Mouse (Mus musculus) forebrain, postnatal 0 days (tissue): ENCODE results near the gene Snapc1. TPM values are rescaled to one million over a fixed set of nuclear protein-coding genes. Genes with fewer than 3 reads are reported as not detected.

Experiments
- ATAC-seq: fragments of 200-750 bp; cut with Nextera tagmentation; 2 replicates; pipeline ENCODE4 v1.8.0; 2017; ENCODE audit warnings: mild to moderate bottlenecking, moderate library complexity
- DNase-seq: peaks from one replicate; pipeline ENCODE4 v3.0.0-alpha.2; 2015
- H3K27ac ChIP-seq: fragments of 300-500 bp; sonication (generic); 2 replicates; pipeline ENCODE4 v1.5.1; 2014; ENCODE audit warnings: low read depth, mild to moderate bottlenecking, antibody characterized with exemption, low read length, moderate library complexity, mixed read lengths
- H3K27me3 ChIP-seq: fragments of 300-500 bp; sonication (generic); 2 replicates; pipeline ENCODE4 v1.6.1; 2014; ENCODE audit warnings: mild to moderate bottlenecking, low read length, mixed read lengths; ENCODE audit not compliant: insufficient read depth
- H3K36me3 ChIP-seq: fragments of 300-500 bp; sonication (generic); 2 replicates; pipeline ENCODE4 v1.6.1; 2014; ENCODE audit warnings: mild to moderate bottlenecking, moderate library complexity; ENCODE audit not compliant: insufficient read depth
- H3K4me1 ChIP-seq: fragments of 300-500 bp; sonication (generic); 2 replicates; pipeline ENCODE4 v1.6.1; 2014; ENCODE audit warnings: antibody characterized with exemption; ENCODE audit not compliant: insufficient read depth
- H3K4me2 ChIP-seq: fragments of 300-500 bp; sonication (generic); 2 replicates; pipeline ENCODE4 v1.6.1; 2014; ENCODE audit warnings: low read depth, mild to moderate bottlenecking, moderate library complexity
- H3K4me3 ChIP-seq: fragments of 300-500 bp; sonication (generic); 2 replicates; pipeline ENCODE4 v1.5.1; 2014; ENCODE audit warnings: low read depth, low read length, mixed read lengths
- H3K9ac ChIP-seq: fragments of 300-500 bp; sonication (generic); 2 replicates; pipeline ENCODE4 v1.6.1; 2014; ENCODE audit warnings: mild to moderate bottlenecking
- H3K9me3 ChIP-seq: fragments of 300-500 bp; sonication (generic); 2 replicates; pipeline ENCODE4 v1.6.1; 2016; ENCODE audit warnings: low read length
- CTCF ChIP-seq: sonication (generic); IDR thresholded peaks from 2 replicates; pipeline ENCODE4 v1.5.1; 2016; ENCODE audit warnings: antibody characterized with exemption, control low read depth, low read depth
- WGBS: fragments of 180-500 bp; shearing (Covaris S2); extraction: QIAGEN DNeasy Blood & Tissue Kit; methylation state at CpG from one replicate; pipeline ENCODE4 v1.1.7; 2014; 5-methylcytosine and 5-hydroxymethylcytosine counted together
- polyA plus RNA-seq: library from polyadenylated mRNA; unstranded; fragments of >200 nt; fragmentation: Nextera tagmentation; extraction: Ambion mirVana; gene quantifications from 2 replicates; pipeline ENCODE4 v1.2.1, GENCODE M21; 2015
- total RNA-seq: library from RNA; depleted of rRNA; stranded (reverse); fragments of >200 nt; gene quantifications from 2 replicates; pipeline ENCODE4 v1.2.3, GENCODE M21; 2014

The Snapc1 gene
- total and polyA plus RNA-seq, 2 experiments from 2014 or later: 17.9 to 21.9 TPM

- Histone ChIP-seq H3K4me3 (no peak overlapping the region), H3K4me1 (peaks cover 6% of the 10 kb centered on the region), H3K9ac (no peak overlapping the region), H3K4me2 (no peak overlapping the region), H3K36me3 (peaks cover 51% of the 10 kb centered on the region), H3K9me3 (no peaks in the 10 kb centered on the region), H3K27ac (no peak overlapping the region), H3K27me3 (no peaks in the 10 kb centered on the region)
- no peak for TF ChIP-seq CTCF
- ATAC-seq: no peak
- DNase-seq: no peak
- WGBS: 97% methylated on average over 8 of the region's 8 CpGs
These were observed 4.9 kb downstream of the Snapc1 start for GRCm38 (mm10) chr12:73969142-73969541.

- ATAC-seq (no peak), DNase-seq (no peak)
- no peak for TF ChIP-seq CTCF
- Histone ChIP-seq H3K4me1 (no peaks in the 10 kb centered on the region), H3K27me3 (no peaks in the 10 kb centered on the region), H3K4me3 (no peak overlapping the region), H3K4me2 (no peak overlapping the region), H3K9ac (no peak overlapping the region), H3K27ac (no peak overlapping the region), H3K36me3 (peaks cover 71% of the 10 kb centered on the region), H3K9me3 (no peaks in the 10 kb centered on the region)
- WGBS: 94% methylated on average over 6 of the region's 6 CpGs
These were observed 10.3 kb downstream of the Snapc1 start for GRCm38 (mm10) chr12:73974584-73974983.

GRCm38 (mm10) chr12:73978144-73978543 lies 13.9 kb downstream of the Snapc1 start:
- Histone ChIP-seq H3K4me3 (no peak overlapping the region), H3K27me3 (no peaks in the 10 kb centered on the region), H3K36me3 (peaks cover 54% of the 10 kb centered on the region), H3K9ac (no peak overlapping the region), H3K9me3 (no peaks in the 10 kb centered on the region), H3K4me2 (no peak overlapping the region), H3K4me1 (no peaks in the 10 kb centered on the region), H3K27ac (no peak overlapping the region)
- WGBS: 93% methylated on average over 3 of the region's 3 CpGs
- DNase-seq: no peak
- TF ChIP-seq CTCF: no peak
- no peak for ATAC-seq

- ATAC-seq: no peak
- Histone ChIP-seq H3K9me3 (no peaks in the 10 kb centered on the region), H3K4me1 (no peaks in the 10 kb centered on the region), H3K27ac (no peak overlapping the region), H3K36me3 (peaks cover 57% of the 10 kb centered on the region), H3K27me3 (no peaks in the 10 kb centered on the region), H3K9ac (no peak overlapping the region), H3K4me3 (no peak overlapping the region), H3K4me2 (no peak overlapping the region)
- WGBS: 97% methylated on average over 5 of the region's 5 CpGs
- no peak for TF ChIP-seq CTCF
- DNase-seq: no peak
These were observed 15.4 kb downstream of the Snapc1 start for GRCm38 (mm10) chr12:73979667-73980066.

GRCm38 (mm10) chr12:73982533-73982932 lies 18.3 kb downstream of the Snapc1 start:
- DNase-seq (peak; percentile 84), ATAC-seq (peak; percentile 89)
- 25% methylated on average over 14 of the region's 14 CpGs for WGBS
- no peaks in the 10 kb centered on the region for H3K9me3 ChIP-seq
- H3K4me3 ChIP-seq: no peak overlapping the region
- H3K9ac ChIP-seq: no peak overlapping the region
- peaks cover 49% of the 10 kb centered on the region for H3K36me3 ChIP-seq
- no peaks in the 10 kb centered on the region for H3K4me1 ChIP-seq
- H3K27me3 ChIP-seq: no peaks in the 10 kb centered on the region
- H3K4me2 ChIP-seq: no peak overlapping the region
- no peak overlapping the region for H3K27ac ChIP-seq
- TF ChIP-seq CTCF: no peak

- no peak overlapping the region for H3K9ac ChIP-seq
- no peak overlapping the region for H3K4me3 ChIP-seq
- H3K9me3 ChIP-seq: no peaks in the 10 kb centered on the region
- 76% methylated on average over 7 of the region's 7 CpGs for WGBS
- peaks cover 26% of the 10 kb centered on the region for H3K36me3 ChIP-seq
- no peak for DNase-seq
- H3K4me2 ChIP-seq: no peak overlapping the region
- H3K27ac ChIP-seq: 0 out of 2 replicates have a peak overlapping the region, but pooled peaks have one; percentile 43
- ATAC-seq: no peak
- no peak for TF ChIP-seq CTCF
- H3K4me1 ChIP-seq: no peaks in the 10 kb centered on the region
- H3K27me3 ChIP-seq: no peaks in the 10 kb centered on the region
These were observed 22.0 kb downstream of the Snapc1 start for GRCm38 (mm10) chr12:73986299-73986698.

GRCm38 (mm10) chr12:73988393-73989008 lies 24.2 kb downstream of the Snapc1 start:
- no peak for TF ChIP-seq CTCF
- WGBS: 81% methylated on average over 4 of the region's 4 CpGs
- H3K36me3 ChIP-seq: peaks cover 16% of the 10 kb centered on the region
- no peak overlapping the region for H3K9ac ChIP-seq
- H3K4me3 ChIP-seq: no peak overlapping the region
- H3K27me3 ChIP-seq: no peaks in the 10 kb centered on the region
- H3K9me3 ChIP-seq: no peaks in the 10 kb centered on the region
- H3K27ac ChIP-seq: no peak overlapping the region
- no peak overlapping the region for H3K4me2 ChIP-seq
- DNase-seq (no peak), ATAC-seq (no peak)
- H3K4me1 ChIP-seq: no peaks in the 10 kb centered on the region
